Mouse (Mus musculus) ES-Bruce4 (cell line): ENCODE data around the gene Pcdh9.

Experiments used
- CTCF ChIP-seq: IDR thresholded peaks from one replicate; pipeline ENCODE4 v1.8.1; 2011; ENCODE audit warnings: low read depth, low read length
- EP300 ChIP-seq: IDR thresholded peaks from 2 replicates; pipeline ENCODE4 v1.6.1; 2011; ENCODE audit warnings: low read depth, low read length; ENCODE audit not compliant: insufficient read depth
- POLR2A ChIP-seq: IDR thresholded peaks from one replicate; pipeline ENCODE4 v1.8.1; 2011; ENCODE audit warnings: low read length; ENCODE audit not compliant: insufficient read depth

DNA sequence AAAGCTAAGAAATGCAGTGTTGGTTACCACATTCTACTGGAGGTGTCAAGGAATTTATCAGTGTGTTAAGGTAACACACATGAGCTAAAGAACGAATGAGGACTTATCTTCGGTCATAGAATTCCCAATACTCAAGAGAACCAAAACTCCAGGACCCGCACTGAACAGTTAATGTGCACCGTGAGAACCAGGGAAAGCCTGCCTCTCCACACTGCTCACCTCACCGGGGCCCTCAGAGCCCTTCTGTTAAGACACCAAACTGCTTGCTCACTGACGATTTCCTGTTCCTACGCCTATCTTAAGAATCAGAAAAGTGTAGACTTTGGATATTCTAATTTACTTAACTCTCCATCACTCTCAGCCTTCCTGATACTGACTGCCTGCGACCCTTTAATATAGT, 418.0 kb downstream of the Pcdh9 start:
- no peak for TF ChIP-seq EP300
- no peak for TF ChIP-seq POLR2A
- TF ChIP-seq CTCF: no peak
